Mouse (Mus musculus) intestine, embryonic 14.5 days (tissue): ENCODE measurements at regions not wholly inside any gene's neighbourhood (a gene's known extent, or its start where the extent isn't known, plus 50 kb on each side); places are given as distances from the start of the nearest gene placed in this dataset.

Source experiments
- ATAC-seq: fragments of 200-750 bp; cut with Nextera tagmentation; replicated peaks from 2 replicates; pipeline ENCODE4 v1.8.0; 2017; ENCODE audit warnings: low read depth, moderate number of reproducible peaks, moderate TSS enrichment, moderate library complexity; ENCODE audit not compliant: low FRiP score, low TSS enrichment
- DNase-seq: peaks from one replicate; pipeline ENCODE4 v3.0.0-alpha.2; 2018; ENCODE audit warnings: low spot score
- H3K27ac ChIP-seq: fragments of 300-500 bp; sonication (generic); 2 replicates; pipeline ENCODE4 v1.5.1; 2014; ENCODE audit warnings: low read depth, mild to moderate bottlenecking, control low read depth
- H3K27me3 ChIP-seq: fragments of 300-500 bp; sonication (generic); replicated peaks from 2 replicates; pipeline ENCODE4 v1.6.1; 2014; ENCODE audit warnings: low read length, control low read depth; ENCODE audit not compliant: control insufficient read depth, insufficient read depth
- H3K36me3 ChIP-seq: fragments of 300-500 bp; sonication (generic); 2 replicates; pipeline ENCODE4 v1.6.1; 2014; ENCODE audit warnings: low read length, control low read depth; ENCODE audit not compliant: control insufficient read depth, insufficient read depth
- H3K4me1 ChIP-seq: fragments of 300-500 bp; sonication (generic); replicated peaks from 2 replicates; pipeline ENCODE4 v1.6.1; 2014; ENCODE audit warnings: low read length, control low read depth, mixed read lengths; ENCODE audit not compliant: control insufficient read depth, insufficient read depth
- H3K4me2 ChIP-seq: fragments of 300-500 bp; sonication (generic); 2 replicates; pipeline ENCODE4 v1.6.1; 2014; ENCODE audit warnings: low read length
- H3K4me3 ChIP-seq: fragments of 300-500 bp; sonication (generic); 2 replicates; pipeline ENCODE4 v1.5.1; 2014; ENCODE audit warnings: low read depth, low read length, control low read depth, mixed read lengths
- H3K9ac ChIP-seq: fragments of 300-500 bp; sonication (generic); 2 replicates; pipeline ENCODE4 v1.6.1; 2014; ENCODE audit warnings: mild to moderate bottlenecking, low read length
- H3K9me3 ChIP-seq: fragments of 300-500 bp; sonication (generic); 2 replicates; pipeline ENCODE4 v1.6.1; 2016; ENCODE audit warnings: low read length, control low read depth; ENCODE audit not compliant: control insufficient read depth
- WGBS: fragments of 180-500 bp; shearing (Covaris S2); extraction: QIAGEN DNeasy Blood & Tissue Kit; methylation state at CpG from one replicate; pipeline ENCODE4 v1.1.7; 2014; 5-methylcytosine and 5-hydroxymethylcytosine counted together

DNA sequence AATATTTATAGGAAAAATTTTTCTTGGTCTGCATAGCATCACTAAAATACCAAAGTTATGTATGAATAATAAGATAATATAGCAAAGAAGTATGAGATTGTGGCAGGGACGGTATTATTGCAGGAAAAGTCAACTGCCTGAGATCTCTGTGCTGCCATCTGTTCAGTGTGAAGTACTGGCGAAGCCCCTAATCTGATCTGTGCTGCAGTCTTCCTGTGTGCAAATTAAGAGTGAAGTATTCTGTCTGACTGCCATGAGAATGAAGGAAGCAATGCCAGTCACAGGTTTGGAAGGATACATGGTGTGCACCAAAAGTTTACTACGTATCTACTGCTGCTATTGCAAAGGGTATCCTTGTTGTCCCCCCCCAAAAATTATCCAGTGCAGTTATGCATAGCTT, 501.5 kb downstream of the Rab28 start:
- H3K9me3 ChIP-seq: no peaks in the 10 kb centered on the region
- no peak overlapping the region for H3K9ac ChIP-seq
- no peak overlapping the region for H3K4me3 ChIP-seq
- no peak overlapping the region for H3K4me2 ChIP-seq
- H3K4me1 ChIP-seq: no peaks in the 10 kb centered on the region
- ATAC-seq: no peak
- no peak for DNase-seq
- WGBS: 77% methylated on average over 3 of the region's 3 CpGs
- no peak overlapping the region for H3K27ac ChIP-seq
- no peaks in the 10 kb centered on the region for H3K27me3 ChIP-seq
- H3K36me3 ChIP-seq: no peaks in the 10 kb centered on the region

DNA sequence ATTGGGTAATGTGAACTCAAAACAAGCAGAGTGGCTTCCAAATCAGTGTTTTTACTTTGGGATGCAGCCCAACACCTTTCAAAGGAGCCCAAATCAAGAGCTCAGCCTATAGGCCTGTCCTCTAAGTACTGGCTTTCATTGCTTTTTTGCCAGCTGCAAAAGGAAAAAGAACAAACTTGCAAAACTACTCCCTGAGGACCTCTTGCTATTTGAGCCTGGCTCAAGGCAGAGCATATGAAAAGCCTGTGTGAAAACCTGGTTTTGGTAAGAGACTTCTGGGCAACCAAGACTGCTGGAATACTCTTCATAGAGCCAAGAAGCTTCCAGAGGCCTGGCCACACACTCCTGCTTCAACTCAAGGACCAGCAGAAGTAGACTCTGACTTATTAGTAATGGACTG, 503.5 kb downstream of the Rab28 start:
- Histone ChIP-seq H3K4me1 (peaks cover 5% of the 10 kb centered on the region), H3K9ac (no peak overlapping the region), H3K36me3 (no peaks in the 10 kb centered on the region), H3K9me3 (no peaks in the 10 kb centered on the region), H3K27me3 (no peaks in the 10 kb centered on the region), H3K4me3 (no peak overlapping the region), H3K27ac (no peak overlapping the region), H3K4me2 (no peak overlapping the region)
- no peak for DNase-seq
- ATAC-seq: no peak

DNA sequence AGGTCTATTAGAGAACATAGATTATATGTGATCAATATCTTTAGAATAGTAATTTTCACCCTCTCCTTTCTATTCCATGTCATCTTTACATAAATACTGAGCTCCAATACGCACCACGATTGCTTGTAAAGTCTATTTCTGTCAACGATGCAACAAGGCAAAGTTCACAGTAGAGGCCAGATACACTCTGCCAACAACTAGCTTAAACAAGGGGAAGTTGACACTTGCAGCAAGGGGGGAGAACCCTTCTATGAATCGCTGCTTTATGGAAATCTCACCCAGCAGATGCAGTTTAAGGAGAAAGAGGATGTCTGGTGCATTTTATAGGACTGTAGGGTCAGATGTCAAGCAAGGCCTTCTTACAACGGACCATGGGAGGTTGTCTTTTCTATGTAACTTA, 520.8 kb downstream of the Rab28 start:
- Histone ChIP-seq H3K4me2 (no peak overlapping the region), H3K9me3 (no peaks in the 10 kb centered on the region), H3K36me3 (no peaks in the 10 kb centered on the region), H3K9ac (no peak overlapping the region), H3K4me1 (peaks cover 4% of the 10 kb centered on the region; the same call in 1 of the 2 replicates), H3K27me3 (no peaks in the 10 kb centered on the region), H3K4me3 (no peak overlapping the region), H3K27ac (no peak overlapping the region)
- DNase-seq (no peak), ATAC-seq (no peak)
- WGBS: 23% methylated on average over 5 of the region's 5 CpGs

DNA sequence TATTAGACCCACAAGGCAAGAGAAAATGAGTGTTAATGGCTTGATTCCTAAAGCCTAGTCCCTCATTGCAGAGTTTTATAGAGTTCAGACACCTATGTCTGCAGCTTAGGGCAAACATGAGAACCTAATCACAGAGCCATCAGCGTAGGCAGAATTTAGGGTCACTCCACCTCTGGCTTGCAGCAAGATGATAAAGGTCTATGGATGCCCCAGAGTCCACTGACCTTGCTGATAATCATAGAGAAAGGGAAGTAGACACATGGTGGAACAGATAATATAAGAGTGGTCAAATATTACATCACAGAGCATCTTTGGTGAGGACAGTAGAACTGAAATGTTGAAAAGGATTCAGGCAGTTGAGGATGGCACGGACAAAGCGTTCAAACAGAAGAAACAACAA, 530.7 kb downstream of the Rab28 start:
- Histone ChIP-seq H3K36me3 (no peaks in the 10 kb centered on the region), H3K27me3 (no peaks in the 10 kb centered on the region), H3K4me3 (no peak overlapping the region), H3K4me2 (no peak overlapping the region), H3K27ac (no peak overlapping the region), H3K9ac (no peak overlapping the region), H3K4me1 (no peaks in the 10 kb centered on the region), H3K9me3 (no peaks in the 10 kb centered on the region)
- ATAC-seq (no peak), DNase-seq (no peak)
- 93% methylated on average over 3 of the region's 3 CpGs for WGBS

DNA sequence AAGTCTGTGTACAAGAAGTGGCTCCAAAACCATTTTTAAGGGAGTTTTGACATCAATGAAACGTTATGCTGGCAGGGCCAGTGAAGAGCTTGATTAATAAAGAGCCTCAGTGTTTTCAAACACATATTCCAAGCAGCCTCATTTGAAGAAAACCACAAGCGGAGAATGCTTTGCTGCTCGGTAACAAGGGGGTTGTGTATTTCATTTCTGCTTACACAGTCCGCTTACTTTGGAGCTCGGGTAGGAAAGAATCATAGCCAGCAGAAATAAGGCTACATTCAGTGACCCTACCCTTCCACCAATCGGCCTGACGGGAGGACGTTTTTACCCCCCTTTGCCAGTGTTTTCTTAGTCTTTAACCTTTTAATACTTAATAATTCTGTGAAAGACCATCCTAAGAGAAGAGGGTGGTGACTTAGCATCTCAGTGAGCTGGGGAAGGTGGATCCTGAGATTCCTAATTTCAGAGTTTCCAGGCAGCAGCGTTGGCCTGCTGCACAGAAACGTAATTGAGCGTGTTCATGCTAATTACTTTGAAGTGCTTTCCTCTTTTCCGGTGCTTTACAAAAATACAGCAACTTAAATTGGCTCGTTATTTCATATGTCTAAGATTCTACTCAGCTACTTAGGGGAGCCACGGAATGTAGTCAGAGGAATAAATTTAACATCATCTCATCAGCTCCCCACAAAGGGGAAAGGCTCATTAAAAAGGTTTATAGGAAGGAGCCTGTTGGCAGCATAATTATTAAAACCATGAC, 541.9 kb downstream of the Rab28 start:
- H3K27ac ChIP-seq: no peak overlapping the region
- no peaks in the 10 kb centered on the region for H3K9me3 ChIP-seq
- H3K27me3 ChIP-seq: no peaks in the 10 kb centered on the region
- H3K4me2 ChIP-seq: no peak overlapping the region
- H3K4me1 ChIP-seq: no peaks in the 10 kb centered on the region
- H3K9ac ChIP-seq: no peak overlapping the region
- H3K36me3 ChIP-seq: no peaks in the 10 kb centered on the region
- WGBS: 63% methylated on average over 14 of the region's 14 CpGs
- H3K4me3 ChIP-seq: no peak overlapping the region
- DNase-seq (no peak), ATAC-seq (no peak)

DNA sequence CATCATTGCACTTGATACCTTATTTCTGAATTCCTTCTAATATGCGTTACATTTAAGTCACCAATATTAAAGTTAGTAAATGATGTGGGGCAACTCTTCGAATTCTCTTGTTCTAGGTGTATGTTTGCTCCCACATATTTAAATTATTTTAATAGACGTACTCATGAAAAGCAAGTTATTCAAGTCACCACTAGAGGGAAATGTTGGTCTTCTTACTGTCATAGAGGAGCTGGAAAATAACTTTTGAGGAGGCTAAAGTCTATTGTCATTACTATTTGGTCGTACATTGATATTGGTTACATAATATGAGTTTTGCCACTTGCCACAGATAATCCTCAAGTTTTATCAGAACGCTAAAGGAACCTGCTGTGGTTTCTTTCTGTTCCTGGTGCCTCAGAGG, 582.9 kb downstream of the Rab28 start:
- WGBS: 21% methylated on average over 5 of the region's 5 CpGs
- no peak overlapping the region for H3K9ac ChIP-seq
- no peak for DNase-seq

DNA sequence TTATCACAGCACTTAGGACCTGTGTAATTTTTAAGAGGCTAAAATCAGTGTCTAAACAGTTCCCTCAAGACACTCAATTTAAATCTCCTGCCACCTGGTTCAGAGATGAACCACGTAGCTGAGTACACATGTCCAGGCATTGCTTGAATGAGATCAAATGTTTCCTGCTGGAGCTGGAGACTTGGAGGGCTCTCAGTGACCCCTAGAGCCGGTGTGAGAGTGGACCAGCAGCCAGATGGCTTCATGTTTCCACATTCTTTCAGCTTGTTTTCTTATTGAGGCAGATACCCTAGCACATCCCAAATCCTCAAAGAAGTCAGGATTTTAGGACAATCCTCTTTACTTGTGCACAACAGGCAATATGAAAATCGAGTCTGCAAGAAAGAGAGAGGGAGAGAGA, 590.3 kb downstream of the Rab28 start:
- ATAC-seq: no peak
- WGBS: 32% methylated on average over 3 of the region's 3 CpGs

More for the DNA sequence above, 582.9 kb downstream of the Rab28 start:
- no peaks in the 10 kb centered on the region for H3K4me1 ChIP-seq
- H3K27me3 ChIP-seq: no peaks in the 10 kb centered on the region
- H3K4me3 ChIP-seq: no peak overlapping the region
- ATAC-seq: no peak
- no peaks in the 10 kb centered on the region for H3K9me3 ChIP-seq
- H3K27ac ChIP-seq: no peak overlapping the region
- H3K4me2 ChIP-seq: no peak overlapping the region
- no peaks in the 10 kb centered on the region for H3K36me3 ChIP-seq

DNA sequence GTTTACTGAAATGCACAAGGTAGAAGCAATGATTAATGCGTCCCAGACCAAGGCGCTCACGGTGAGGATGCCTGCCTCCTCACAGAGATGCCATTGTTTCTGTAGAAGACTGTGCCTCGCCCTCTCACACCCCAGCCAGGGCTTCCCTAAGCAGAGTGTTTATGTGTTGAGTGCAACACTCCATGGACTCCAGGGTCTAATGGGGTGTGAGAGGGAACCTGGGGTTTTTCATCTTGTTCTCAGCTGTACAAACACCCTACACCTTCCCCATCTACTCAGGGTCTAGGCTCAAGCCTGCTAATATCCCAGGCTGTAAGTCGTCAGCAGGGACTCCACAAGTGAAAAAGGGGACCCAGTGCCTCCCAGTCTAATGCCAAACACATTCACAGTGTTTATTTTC, 620.2 kb downstream of the Rab28 start:
- no peak overlapping the region for H3K4me2 ChIP-seq
- no peak overlapping the region for H3K27ac ChIP-seq
- no peaks in the 10 kb centered on the region for H3K4me1 ChIP-seq
- H3K36me3 ChIP-seq: no peaks in the 10 kb centered on the region
- ATAC-seq (no peak), DNase-seq (no peak)
- H3K27me3 ChIP-seq: no peaks in the 10 kb centered on the region
- no peaks in the 10 kb centered on the region for H3K9me3 ChIP-seq
- WGBS: 39% methylated on average over 5 of the region's 5 CpGs
- H3K9ac ChIP-seq: no peak overlapping the region
- no peak overlapping the region for H3K4me3 ChIP-seq

More for the DNA sequence above, 590.3 kb downstream of the Rab28 start:
- Histone ChIP-seq H3K36me3 (no peaks in the 10 kb centered on the region), H3K4me3 (no peak overlapping the region), H3K4me2 (no peak overlapping the region), H3K9me3 (no peaks in the 10 kb centered on the region), H3K9ac (no peak overlapping the region), H3K4me1 (no peaks in the 10 kb centered on the region), H3K27ac (no peak overlapping the region), H3K27me3 (no peaks in the 10 kb centered on the region)
- DNase-seq: no peak

DNA sequence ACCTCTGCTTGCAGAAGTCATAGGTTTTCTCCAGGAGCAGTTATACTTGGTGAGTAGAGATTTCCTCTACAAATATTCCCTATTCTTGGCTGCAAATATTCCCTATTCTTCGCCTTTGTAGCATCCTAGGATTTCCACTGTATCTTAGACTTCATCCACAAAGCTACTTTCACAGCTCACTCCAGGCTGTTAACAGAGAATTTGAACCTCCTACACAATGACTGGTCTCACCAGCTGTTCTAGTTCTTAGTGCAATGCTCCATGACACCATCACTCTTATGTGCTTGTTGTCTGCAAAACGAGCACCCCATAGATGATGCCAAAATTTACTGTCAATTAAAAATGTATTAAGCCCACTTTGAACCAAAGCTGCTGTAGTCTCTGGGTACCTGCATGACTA, 631.5 kb downstream of the Rab28 start:
- no peak for ATAC-seq
- no peaks in the 10 kb centered on the region for H3K4me1 ChIP-seq
- 77% methylated on average over 2 of the region's 2 CpGs for WGBS

More for the DNA sequence above, 631.5 kb downstream of the Rab28 start:
- no peak overlapping the region for H3K4me3 ChIP-seq
- H3K4me2 ChIP-seq: no peak overlapping the region
- H3K36me3 ChIP-seq: no peaks in the 10 kb centered on the region
- DNase-seq: no peak
- no peaks in the 10 kb centered on the region for H3K27me3 ChIP-seq
- no peaks in the 10 kb centered on the region for H3K9me3 ChIP-seq
- no peak overlapping the region for H3K9ac ChIP-seq
- H3K27ac ChIP-seq: no peak overlapping the region
